Mouse (Mus musculus) C2C12 (cell line): ENCODE data around the gene Ptov1. TPM values are rescaled to one million over a fixed set of nuclear protein-coding genes. Genes with fewer than 3 reads are reported as not detected.

ENCODE experiments used
- H3K27me3 ChIP-seq: one replicate; pipeline ENCODE4 v1.6.1; 2011; ENCODE audit not compliant: control insufficient read depth, insufficient read depth, insufficient read length
- H3K36me3 ChIP-seq: one replicate; pipeline ENCODE4 v1.6.1; 2011; ENCODE audit not compliant: control insufficient read depth, insufficient read depth
- H3K4me3 ChIP-seq: one replicate; pipeline ENCODE4 v1.5.1; 2011; ENCODE audit warnings: mild to moderate bottlenecking, control low read depth; ENCODE audit not compliant: poor library complexity, insufficient read depth, severe bottlenecking
- H3K79me2 ChIP-seq: one replicate; pipeline ENCODE4 v1.6.1; 2011; ENCODE audit not compliant: control insufficient read depth, insufficient read depth
- H3K79me3 ChIP-seq: one replicate; pipeline ENCODE4 v1.6.1; 2011; ENCODE audit warnings: low read depth, control low read depth
- H3ac ChIP-seq: one replicate; pipeline ENCODE3; 2011; ENCODE audit warnings: low read depth; ENCODE audit not compliant: control insufficient read depth, insufficient read length
- CEBPB ChIP-seq: IDR thresholded peaks from one replicate; pipeline ENCODE4 v1.6.1; 2011; ENCODE audit warnings: low read depth, mild to moderate bottlenecking, control low read depth, moderate library complexity
- CTCF ChIP-seq: IDR thresholded peaks from one replicate; pipeline ENCODE4 v1.5.1; 2011; ENCODE audit not compliant: control insufficient read depth, insufficient read depth, insufficient read length
- FOSL1 ChIP-seq: IDR thresholded peaks from one replicate; pipeline ENCODE4 v1.8.0; 2011; ENCODE audit warnings: mild to moderate bottlenecking, low read length; ENCODE audit not compliant: poor library complexity, insufficient read depth, severe bottlenecking
- MAX ChIP-seq: IDR thresholded peaks from one replicate; pipeline ENCODE4 v1.6.1; 2011; ENCODE audit warnings: mild to moderate bottlenecking, control low read depth
- MYOD1 ChIP-seq: IDR thresholded peaks from one replicate; pipeline ENCODE4 v1.6.1; 2011; ENCODE audit warnings: low read depth; ENCODE audit not compliant: control insufficient read depth, insufficient read length
- MYOG ChIP-seq: IDR thresholded peaks from one replicate; pipeline ENCODE4 v1.6.1; 2011; ENCODE audit not compliant: control insufficient read depth, insufficient read length; ENCODE audit errors: extremely low read depth
- USF1 ChIP-seq: IDR thresholded peaks from one replicate; pipeline ENCODE4 v1.6.1; 2011; ENCODE audit warnings: low read depth, mild to moderate bottlenecking, control low read depth, moderate library complexity
- polyA plus RNA-seq: library from polyadenylated mRNA; unstranded; fragments of >200 nt; fragmentation: generic; extraction: Trizol; gene quantifications from one replicate; pipeline ENCODE4 v1.2.1, GENCODE M21; 2012; ENCODE audit warnings: missing spikeins

Ptov1 gene
- polyA plus RNA-seq, 1 experiment: 221 TPM

DNA sequence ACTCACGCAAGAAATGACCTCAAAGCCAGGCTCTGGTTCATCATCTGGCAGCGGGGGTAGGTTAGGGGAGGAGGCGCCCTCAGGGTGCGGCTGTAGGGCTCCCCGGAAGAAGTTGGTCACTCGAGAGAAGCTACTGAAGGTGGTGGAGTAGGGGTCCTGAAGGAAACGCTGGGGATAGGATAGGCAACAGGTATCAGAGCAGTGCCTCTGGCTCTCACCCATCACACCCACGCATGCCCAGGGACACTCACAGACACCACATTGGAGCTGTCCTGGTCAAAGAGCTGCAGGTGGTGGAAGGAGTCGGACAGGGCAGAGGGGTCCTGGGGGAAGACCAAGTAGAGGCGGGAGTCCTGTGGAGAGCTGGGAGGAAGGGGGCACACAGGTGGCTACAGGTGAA is 24.6 kb downstream of the Ptov1 start:
- peaks cover 7% of the 10 kb centered on the region for H3K36me3 ChIP-seq
- H3ac ChIP-seq: no peak overlapping the region
- TF ChIP-seq USF1 (no peak), FOSL1 (no peak), MYOD1 (no peak), MYOG (no peak), CEBPB (no peak), CTCF (no peak), MAX (no peak)
- no peak overlapping the region for H3K4me3 ChIP-seq
- peaks cover 3% of the 10 kb centered on the region for H3K79me3 ChIP-seq
- H3K27me3 ChIP-seq: no peaks in the 10 kb centered on the region
- H3K79me2 ChIP-seq: peaks cover 16% of the 10 kb centered on the region

- Histone ChIP-seq H3K79me3 (no peaks in the 10 kb centered on the region), H3K27me3 (no peaks in the 10 kb centered on the region), H3K4me3 (no peak overlapping the region), H3ac (no peak overlapping the region), H3K36me3 (peaks cover 7% of the 10 kb centered on the region), H3K79me2 (no peaks in the 10 kb centered on the region)
- TF ChIP-seq MAX: no peak
- TF ChIP-seq CTCF: no peak
- TF ChIP-seq MYOG: no peak
- TF ChIP-seq FOSL1: no peak
- TF ChIP-seq USF1: no peak
- TF ChIP-seq CEBPB: no peak
- no peak for TF ChIP-seq MYOD1
Measured at GRCm38 (mm10) chr7:44841825-44842463, 27.6 kb downstream of the Ptov1 start.

GRCm38 (mm10) chr7:44840426-44840825 is 29.2 kb downstream of the Ptov1 start:
- no peaks in the 10 kb centered on the region for H3K27me3 ChIP-seq
- no peaks in the 10 kb centered on the region for H3K79me2 ChIP-seq
- H3ac ChIP-seq: no peak overlapping the region
- H3K36me3 ChIP-seq: no peaks in the 10 kb centered on the region
- TF ChIP-seq FOSL1 (no peak), MYOG (no peak), MAX (no peak), CTCF (no peak), CEBPB (no peak), MYOD1 (no peak), USF1 (no peak)
- H3K4me3 ChIP-seq: no peak overlapping the region
- no peaks in the 10 kb centered on the region for H3K79me3 ChIP-seq

DNA sequence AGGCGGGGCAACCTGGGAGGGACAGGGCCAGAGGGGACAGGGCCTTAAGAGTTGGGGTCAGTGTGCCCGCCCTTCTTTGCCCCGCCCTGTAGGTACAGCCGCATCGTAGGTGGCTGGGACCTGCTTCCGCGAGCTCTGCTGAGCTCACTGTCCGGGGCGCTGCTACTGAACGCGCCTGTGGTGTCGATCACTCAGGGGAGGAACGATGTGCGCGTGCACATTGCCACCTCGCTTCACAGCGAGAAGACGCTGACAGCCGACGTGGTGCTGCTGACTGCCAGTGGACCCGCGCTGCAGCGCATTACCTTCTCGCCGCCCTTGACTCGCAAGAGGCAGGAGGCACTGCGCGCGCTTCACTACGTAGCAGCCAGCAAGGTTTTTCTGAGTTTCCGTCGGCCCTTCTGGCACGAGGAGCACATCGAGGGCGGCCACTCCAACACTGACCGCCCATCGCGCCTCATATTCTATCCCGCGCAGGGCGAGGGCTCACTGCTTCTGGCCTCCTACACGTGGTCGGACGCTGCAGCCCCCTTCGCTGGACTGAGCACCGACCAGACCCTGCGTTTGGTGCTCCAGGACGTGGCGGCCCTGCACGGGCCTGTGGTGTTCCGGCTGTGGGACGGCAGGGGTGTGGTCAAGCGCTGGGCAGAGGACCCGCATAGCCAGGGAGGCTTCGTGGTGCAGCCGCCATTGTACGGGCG is 29.9 kb downstream of the Ptov1 start:
- H3K79me3 ChIP-seq: no peaks in the 10 kb centered on the region

DNA sequence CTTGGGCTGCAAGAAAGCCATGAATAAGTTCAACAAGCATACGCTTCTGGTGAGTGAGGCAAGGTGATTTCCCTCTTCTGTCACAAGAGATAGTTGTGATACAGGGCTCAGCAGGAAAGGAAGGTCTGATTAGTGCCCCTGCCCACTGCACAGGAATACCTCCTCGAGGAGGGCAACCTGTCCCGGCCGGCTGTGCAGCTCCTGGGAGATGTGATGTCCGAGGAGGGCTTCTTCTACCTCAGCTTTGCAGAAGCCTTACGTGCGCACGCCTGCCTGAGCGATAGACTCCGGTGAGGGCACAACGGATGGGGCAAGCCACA is 30.5 kb downstream of the Ptov1 start:
- TF ChIP-seq MAX (no peak), FOSL1 (no peak), MYOG (no peak), MYOD1 (no peak), CEBPB (no peak), USF1 (no peak), CTCF (no peak)
- Histone ChIP-seq H3K36me3 (no peaks in the 10 kb centered on the region), H3K27me3 (no peaks in the 10 kb centered on the region), H3K79me3 (no peaks in the 10 kb centered on the region), H3K79me2 (no peaks in the 10 kb centered on the region), H3ac (no peak overlapping the region), H3K4me3 (no peak overlapping the region)

More for the DNA sequence above, 29.9 kb downstream of the Ptov1 start:
- TF ChIP-seq MAX (no peak), CTCF (no peak), FOSL1 (no peak)
- Histone ChIP-seq H3ac (no peak overlapping the region), H3K79me2 (no peaks in the 10 kb centered on the region), H3K36me3 (no peaks in the 10 kb centered on the region), H3K4me3 (no peak overlapping the region), H3K27me3 (no peaks in the 10 kb centered on the region)

GRCm38 (mm10) chr7:44838073-44838472 is 31.5 kb downstream of the Ptov1 start:
- no peak overlapping the region for H3ac ChIP-seq

More at GRCm38 (mm10) chr7:44838073-44838472, 31.5 kb downstream of the Ptov1 start:
- Histone ChIP-seq H3K27me3 (no peaks in the 10 kb centered on the region), H3K79me2 (no peaks in the 10 kb centered on the region), H3K36me3 (no peaks in the 10 kb centered on the region), H3K79me3 (no peaks in the 10 kb centered on the region), H3K4me3 (no peak overlapping the region)
- TF ChIP-seq CEBPB: no peak
- no peak for TF ChIP-seq FOSL1
- no peak for TF ChIP-seq MYOG
- TF ChIP-seq MYOD1: no peak
- TF ChIP-seq USF1: no peak
- no peak for TF ChIP-seq CTCF
- no peak for TF ChIP-seq MAX
